Mouse (Mus musculus): ENCODE results near the gene Rbm26. TPM values are rescaled to one million over a fixed set of nuclear protein-coding genes. Genes with fewer than 3 reads are reported as not detected.
A peak's percentile ranks its signal among the peaks of the same experiment; 100 is the strongest.

Gene Rbm26
- 80.4 and 89.3 TPM in 2 replicates for total RNA-seq (2017)

DNA sequence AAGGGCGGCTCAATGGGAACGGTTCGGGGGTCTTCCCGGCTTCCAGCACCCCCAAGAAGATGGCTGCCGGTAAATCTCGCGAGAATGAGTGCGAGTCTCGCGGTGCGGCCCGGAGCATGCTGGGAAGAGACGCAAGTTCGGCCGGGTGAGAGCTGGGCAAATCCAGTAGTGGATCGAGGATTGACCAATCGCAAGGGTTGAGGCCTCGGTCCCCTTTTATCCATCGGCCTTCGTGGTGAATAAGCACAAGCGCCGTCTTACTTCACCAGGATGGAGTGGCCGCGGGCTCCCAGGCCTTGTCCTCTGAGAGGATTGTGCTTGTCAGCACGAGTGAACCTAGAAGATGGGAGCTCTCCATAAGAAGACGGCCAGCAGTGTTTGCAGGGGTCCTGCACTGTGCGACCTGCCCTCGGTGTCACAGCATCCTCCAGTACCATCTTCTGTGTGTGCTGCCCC lies at the start of gene Rbm26:
TSS of gene Rbm26 (minus strand) at position 90 of the 456 bp plus-strand sequence.
- peak; percentile 94 for ATAC-seq (replicated peaks; ENCODE audit: low read depth, poor library complexity, severe bottlenecking)

DNA sequence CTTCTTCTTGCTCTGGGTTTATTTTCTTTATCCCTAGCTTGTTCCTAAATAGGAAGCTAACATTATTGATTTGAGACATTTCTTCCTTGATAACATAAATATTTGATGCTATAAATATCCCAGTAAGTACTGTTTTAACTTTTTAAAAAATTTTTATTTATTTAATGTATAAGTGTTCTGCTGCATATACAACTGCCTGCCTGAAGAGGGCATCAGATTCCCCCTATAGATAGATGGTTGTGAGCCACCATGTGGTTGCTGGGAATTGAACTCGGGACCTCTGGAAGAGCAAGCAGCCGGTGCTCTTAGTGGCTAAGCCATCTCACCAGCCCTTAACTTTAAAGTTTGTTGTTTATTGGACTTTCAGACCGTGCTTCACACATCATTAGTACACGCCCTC lies 48.7 kb upstream of the Rbm26 start:
- no peak for ATAC-seq (replicated peaks; ENCODE audit: low read depth, poor library complexity, severe bottlenecking)

DNA sequence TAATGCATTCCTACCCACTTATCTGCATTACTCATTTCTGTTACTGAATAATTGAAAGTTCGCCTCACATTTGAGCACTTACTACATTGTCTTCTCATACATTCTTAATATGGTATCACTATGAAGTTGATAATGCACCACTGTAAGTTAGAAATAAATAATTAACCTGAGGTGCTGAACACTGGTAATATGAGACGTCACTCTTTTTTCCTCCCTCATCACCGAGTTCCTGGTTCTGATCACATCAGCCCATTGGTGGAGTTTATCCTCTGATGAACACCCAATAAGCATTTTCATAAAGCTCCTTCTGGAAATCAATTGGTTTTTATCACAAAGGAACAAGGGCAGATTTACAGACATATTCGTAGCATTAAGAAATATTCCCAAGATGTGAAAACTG lies 45.1 kb upstream of the Rbm26 start:
- no peak for ATAC-seq (replicated peaks; ENCODE audit: low read depth, poor library complexity, severe bottlenecking)

DNA sequence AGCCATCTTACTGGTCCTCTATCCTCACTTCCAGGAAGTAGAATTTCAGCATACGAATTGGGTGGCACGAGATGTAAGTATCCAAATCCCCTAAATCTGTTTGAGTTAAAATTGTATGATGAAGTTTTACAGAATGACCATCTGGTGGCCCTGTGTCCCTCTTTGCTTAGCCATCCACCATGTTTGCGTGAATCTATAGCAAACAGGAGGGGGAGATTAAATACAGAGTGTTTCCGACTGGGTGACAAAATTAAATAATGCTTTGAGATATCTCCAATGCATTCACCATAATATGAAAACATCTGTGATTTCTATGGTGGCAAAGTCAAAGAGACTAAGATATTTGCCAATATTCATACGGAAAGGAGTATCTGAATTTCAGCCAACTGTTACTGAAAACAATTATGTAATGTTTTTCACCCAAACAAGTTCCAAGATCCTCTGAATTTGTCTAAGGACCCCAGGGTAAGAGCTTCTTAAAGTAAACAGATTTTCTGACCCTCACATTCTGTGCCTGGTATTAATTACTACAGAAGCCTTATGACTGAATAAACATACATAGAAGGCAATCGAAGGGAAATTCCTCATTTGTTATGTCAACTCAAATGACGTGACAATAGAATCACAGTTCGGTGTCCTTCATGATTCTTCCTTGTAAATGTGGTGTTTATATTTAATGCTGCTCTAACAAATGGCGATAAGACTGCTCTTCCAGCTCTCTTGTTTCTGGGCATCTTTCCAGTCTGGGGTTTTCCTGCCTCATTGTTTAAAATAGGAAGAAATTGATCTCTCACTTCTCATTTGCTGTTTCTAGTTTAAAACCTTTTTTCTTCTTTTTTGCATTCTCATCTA lies 42.6 kb upstream of the Rbm26 start:
- ATAC-seq (replicated peaks; ENCODE audit: low read depth, poor library complexity, severe bottlenecking): no peak

DNA sequence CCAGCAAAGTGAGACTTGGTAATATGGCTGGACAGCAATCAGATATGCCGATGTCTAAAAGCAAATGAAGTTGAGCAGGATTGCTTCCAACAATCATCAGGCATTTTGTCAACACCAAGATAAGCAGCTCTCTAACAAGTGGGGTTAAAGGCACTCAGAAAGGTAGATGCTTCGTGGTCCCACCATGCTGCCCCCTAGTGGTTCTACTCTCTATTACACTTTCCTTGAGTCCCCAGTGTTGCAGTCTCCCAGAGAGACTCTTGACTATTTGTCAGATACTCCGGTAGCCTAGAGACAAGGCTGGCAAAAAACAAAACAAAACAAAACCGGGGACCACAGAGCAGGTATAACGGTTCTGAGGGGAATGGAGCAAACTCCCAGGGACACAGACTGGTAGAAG lies 21.3 kb upstream of the Rbm26 start:
- ATAC-seq (replicated peaks; ENCODE audit: low read depth, poor library complexity, severe bottlenecking): peak; percentile 95

DNA sequence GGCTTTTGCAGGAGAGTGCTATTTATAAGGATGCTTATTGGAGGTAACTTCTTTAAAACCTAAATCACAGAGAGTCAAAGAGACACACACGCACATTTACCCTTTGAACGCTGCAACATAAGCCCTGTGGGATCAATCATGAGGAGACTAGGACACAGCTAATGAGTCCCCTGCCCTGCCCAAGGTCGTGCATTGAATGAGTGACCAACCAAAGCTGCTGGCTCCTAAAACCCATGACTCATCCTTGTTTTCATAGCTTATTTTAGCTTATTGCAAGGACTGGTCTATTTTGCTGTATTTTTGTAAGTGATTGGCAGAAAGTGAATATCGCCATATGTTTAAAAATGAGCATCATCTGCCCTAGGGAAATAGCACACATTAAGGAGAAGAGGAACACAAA lies 17.6 kb upstream of the Rbm26 start:
- ATAC-seq (replicated peaks; ENCODE audit: low read depth, poor library complexity, severe bottlenecking): no peak

DNA sequence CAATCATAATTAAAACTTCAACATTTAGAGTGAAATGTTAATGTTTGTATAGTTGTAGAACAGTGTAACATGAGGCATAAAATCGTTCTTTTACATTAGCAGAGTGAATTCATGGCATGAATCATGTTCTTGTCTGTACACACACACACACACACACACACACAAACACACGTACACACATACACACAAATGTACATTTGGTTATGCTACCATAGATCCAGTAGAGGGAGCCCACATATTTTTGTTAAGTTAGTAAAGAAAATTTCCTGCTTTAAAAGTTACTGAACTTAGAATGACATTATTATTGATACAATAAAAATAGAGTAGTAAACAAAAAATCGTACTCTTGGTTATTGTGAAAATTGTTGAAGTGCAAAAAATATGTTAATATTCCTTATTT lies 7.7 kb upstream of the Rbm26 start:
- no peak for ATAC-seq (replicated peaks; ENCODE audit: low read depth, poor library complexity, severe bottlenecking)

DNA sequence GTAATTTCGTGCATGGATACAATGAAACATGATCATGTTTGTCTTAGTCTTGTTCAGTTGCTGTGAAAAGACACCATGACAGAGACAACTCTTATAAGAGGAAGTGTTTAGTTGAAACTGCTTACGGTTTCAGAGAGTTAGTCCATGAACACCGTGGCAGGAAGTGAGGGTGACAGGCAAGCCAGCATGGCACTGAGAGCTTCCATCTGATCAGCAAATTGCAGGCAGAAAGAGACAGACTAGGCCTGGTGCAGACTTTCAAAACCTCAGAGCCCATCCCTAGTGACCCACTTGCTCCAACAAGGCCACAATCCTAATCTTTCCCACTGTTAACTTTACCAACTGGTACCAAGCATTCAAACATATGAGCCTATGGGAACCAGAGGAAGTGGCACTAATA lies 5.7 kb upstream of the Rbm26 start:
- ATAC-seq (replicated peaks; ENCODE audit: low read depth, poor library complexity, severe bottlenecking): peak; percentile 82

DNA sequence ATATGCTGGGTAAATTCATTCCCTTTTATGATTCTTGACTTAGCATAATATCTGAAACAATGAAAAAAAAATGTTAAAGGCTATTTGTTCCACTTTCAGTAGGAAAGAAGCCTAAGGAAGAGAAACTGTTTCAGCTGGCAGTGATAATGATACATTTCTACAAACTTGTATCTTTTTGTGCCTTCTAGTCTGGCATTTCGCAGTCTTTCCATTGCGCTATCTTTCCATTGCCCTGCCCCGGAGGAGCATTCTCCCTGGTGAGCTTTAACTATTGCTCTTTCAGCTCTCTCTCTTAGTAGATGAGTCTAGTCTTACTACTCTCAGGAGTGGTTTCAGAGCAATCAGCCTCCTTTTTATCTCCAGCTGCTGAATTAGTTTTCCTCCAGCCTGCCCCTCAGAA lies 2.6 kb upstream of the Rbm26 start:
- no peak for ATAC-seq (replicated peaks; ENCODE audit: low read depth, poor library complexity, severe bottlenecking)

DNA sequence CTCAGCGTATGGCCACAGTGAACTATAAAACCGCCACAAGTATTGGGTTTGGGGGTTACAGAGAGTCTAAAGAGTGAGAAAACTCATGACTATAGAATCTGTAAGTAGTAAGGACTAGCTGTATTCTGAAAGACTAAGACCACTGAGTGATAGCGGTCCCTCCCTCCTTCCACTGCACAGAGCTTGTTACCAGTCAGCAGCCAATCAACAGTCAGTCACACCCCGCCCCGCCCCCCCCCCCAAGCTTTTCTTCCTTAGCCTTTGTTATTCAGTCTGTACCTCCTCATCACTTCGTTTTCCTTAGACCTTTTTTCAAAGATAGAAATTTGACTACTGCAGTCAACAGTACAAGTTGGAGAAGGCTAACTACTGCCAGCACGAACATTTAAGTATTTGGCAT lies 1.9 kb upstream of the Rbm26 start:
- no peak for ATAC-seq (replicated peaks; ENCODE audit: low read depth, poor library complexity, severe bottlenecking)

DNA sequence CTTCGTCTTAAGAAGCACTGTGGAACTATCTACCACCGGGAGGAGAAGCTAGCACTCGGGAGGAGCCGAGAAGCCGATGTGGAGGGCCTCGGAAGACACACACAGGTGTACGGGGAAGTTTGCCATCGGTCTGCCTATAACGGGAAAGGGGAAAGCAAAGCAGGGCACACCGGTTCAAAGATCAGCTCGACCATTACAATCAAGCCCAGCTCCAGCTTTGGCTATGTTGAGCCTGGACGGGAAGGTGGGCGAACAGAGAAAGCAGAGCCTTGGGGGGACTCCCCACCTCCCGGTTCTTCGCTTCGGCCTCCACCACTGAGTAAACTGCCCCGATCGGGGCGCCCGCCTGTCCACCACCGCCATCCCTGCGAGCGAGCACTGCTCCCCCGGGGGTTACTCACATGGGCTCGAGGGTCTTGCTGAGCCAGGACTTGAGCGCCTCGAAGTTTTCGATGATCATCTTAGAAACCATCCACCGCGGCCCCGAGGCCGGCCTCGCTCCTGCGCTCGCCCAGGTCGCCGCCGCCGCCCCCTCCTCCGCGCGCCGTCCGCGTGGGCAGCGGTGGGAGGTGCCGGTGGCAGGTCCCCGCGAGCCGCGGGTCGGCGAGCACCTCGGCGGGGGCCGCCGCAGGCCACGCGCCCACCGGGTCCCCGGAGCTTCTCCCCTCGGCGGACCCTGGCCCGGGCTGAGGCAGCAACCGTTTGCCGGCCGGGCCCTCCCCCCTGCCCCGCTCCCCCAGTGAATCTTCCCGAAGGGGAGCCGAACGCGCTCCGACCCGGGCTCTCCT lies 552 bp downstream of the Rbm26 start:
- ATAC-seq (replicated peaks; ENCODE audit: low read depth, poor library complexity, severe bottlenecking): peak; percentile 31

DNA sequence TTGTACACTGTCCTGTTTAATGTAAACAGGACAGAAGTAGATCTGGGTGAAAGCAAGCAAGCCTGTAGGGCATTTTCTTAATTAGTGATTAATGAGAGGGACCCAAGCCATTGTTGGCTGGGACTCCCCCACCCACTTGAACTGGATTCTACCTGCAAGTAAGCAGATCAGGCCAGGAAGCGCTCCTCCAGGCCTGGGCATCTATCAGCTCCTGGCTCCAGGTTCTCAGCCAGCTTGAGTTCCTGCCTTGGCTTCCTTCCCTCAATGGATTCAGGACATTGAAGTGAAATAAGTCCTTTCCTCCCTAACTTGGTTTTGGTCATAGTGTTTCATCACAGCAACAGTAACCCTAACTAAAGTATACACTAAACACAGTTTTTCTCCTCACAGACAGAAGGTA lies 9.9 kb downstream of the Rbm26 start:
- ATAC-seq (replicated peaks; ENCODE audit: low read depth, poor library complexity, severe bottlenecking): no peak

DNA sequence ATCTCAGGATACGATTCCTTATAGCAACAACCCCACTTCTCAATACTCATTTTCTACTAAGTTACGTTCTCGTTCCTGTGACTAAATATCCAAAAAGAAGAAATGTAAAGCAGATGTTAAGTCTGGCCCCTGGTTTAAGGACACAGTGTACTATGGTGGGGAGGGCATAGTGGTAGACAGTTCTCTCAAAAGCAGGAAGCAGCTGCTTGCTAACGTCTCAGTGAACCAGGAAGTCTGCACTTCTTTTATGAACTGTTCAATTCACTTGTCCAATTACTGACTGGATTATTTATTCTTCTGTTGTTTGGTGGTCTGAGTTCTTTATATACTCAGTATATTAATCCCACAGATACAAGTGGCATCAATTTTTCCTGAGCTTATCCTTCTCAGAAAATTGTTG lies 12.3 kb downstream of the Rbm26 start:
- peak; percentile 94 for ATAC-seq (replicated peaks; ENCODE audit: low read depth, poor library complexity, severe bottlenecking)

DNA sequence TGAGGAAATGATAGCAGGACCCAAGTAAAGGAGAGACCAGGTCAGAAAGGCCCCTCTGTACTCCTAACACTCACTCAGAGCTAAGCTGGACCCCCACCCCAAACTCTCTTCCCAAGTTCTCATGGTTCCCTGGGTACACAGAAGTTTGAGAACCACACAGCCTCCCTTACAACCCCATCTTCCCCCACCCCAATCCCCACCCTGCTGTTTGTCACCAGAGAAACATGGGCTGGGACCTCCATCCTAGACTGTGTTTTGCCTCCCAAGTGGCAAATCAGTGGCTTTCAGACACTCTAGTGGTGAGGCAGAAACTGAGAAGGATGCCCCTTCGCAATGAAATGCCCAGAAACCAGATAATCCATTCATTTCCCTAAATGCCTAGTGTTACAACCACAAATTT lies 15.8 kb downstream of the Rbm26 start:
- no peak for ATAC-seq (replicated peaks; ENCODE audit: low read depth, poor library complexity, severe bottlenecking)

DNA sequence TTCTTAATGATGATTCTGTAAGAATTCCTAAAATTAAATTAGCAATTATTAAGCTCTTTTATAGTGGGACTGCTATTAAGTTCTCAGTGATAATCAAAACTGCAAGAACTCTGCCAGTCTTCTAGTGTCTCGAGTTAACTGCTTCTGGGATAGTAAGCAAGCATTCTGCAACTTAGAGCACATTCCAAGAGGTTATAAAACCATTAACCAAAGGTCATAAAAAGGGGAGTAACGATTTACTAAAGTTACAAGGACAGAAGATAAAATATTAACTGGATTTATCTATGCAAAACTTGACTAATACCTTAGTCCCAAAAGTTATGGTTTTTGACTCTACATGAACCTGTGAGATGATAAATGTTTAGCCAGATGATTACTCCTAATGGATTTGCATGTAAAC lies 18.6 kb downstream of the Rbm26 start:
- no peak for ATAC-seq (replicated peaks; ENCODE audit: low read depth, poor library complexity, severe bottlenecking)

DNA sequence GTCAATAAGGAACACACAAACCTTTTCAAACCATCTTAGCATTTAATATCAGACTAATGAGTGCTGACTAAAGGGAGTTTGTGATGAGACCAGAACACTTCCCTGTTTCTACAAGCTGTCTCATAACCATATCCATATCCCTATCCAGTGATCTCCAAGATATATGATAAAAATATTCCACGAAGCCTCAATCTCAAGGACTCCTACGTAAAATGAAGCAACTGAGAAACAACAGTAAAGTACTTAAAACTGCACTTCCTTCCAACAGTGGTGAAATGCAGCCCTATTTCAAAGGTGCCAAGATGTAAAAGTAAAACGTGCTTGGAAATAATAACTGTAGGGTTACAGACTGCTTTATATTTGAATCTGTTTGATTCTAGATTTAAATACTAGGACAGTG lies 43.1 kb downstream of the Rbm26 start:
- no peak for ATAC-seq (replicated peaks; ENCODE audit: low read depth, poor library complexity, severe bottlenecking)

DNA sequence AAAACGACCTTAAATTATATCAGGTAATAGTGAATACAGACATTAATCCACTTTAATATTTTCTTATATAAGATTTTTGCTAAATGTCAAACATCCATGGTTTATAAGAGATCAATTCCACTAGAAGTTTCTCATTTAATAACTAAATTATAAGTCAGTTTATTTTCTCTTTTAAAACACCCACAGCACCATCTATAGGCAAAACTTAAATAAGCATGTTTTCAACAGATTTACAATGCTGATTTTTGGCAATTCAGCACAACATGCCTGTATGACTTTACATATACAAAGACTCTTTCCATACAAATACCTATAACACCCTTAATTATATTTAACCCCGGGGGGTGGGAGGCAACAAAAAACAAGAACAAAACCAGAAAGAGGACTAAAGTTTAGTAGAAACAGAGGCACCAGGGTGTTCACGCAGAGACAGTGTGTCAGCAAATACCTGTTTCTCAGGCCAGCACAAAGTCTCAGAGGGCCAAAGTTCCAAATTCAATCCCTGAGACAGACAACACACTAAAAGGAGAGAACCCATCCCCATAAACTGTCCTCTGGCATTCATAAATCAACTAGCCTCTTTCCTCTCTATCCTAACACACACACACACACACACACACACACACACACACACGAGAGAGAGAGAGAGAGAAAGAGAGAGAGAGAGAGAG lies 49.3 kb downstream of the Rbm26 start:
- no peak for ATAC-seq (replicated peaks; ENCODE audit: low read depth, poor library complexity, severe bottlenecking)

DNA sequence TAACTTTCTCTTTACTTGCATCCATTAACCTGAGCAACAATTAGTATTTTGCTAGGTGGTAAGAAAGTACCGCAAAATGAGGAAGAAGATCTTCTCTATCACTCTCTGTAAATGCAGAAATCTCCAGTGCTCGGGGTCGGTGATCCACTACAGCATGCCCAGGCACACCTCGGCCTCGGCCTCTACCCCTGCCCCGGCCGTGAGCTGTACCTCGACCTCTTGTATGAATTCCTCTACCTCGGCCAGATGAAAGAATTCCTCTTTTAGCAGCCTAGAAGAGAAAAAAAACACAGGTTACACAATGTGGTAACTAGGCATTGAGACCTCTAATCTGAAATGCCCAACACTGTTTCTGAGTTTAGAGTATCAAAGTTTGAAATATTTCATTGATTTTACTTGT lies 52.6 kb downstream of the Rbm26 start:
- no peak for ATAC-seq (replicated peaks; ENCODE audit: low read depth, poor library complexity, severe bottlenecking)

DNA sequence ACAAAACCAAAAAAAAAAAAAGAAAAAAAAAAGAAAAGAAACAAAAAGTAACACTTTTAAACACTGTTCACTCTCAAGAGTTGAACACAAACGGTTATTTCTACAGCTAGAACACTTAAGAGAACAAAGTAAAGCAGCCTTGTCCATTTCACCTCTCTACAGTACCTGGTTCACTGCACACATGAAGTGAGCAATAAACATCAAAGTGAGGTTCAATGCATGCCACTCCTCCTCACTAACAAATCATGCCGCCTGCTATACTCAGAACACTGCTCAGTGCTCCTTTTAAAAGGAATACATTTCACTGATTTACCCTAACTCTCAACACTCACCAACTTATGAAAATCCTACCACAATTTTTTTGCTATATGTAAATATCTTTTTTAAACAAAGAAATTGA lies 61.7 kb downstream of the Rbm26 start:
- ATAC-seq (replicated peaks; ENCODE audit: low read depth, poor library complexity, severe bottlenecking): no peak

DNA sequence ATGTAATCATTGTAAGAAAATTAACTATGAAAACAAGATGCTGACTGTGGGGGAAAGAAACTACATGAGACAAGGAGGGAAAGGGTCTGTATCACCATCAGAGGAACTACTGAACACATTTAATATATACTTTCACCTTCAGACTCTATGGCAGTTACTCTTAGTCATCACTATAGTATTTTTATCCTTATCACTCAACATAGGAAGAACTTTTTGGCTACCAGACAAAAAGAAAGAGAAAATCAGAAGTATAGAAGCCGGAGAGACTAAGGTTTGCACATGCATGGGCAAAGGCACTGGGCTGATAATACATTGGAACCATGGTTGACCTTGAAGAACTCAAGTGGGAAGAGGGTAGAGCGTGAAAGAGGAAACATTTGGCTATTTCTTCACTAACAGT lies 70.9 kb downstream of the Rbm26 start:
- no peak for ATAC-seq (replicated peaks; ENCODE audit: low read depth, poor library complexity, severe bottlenecking)

DNA sequence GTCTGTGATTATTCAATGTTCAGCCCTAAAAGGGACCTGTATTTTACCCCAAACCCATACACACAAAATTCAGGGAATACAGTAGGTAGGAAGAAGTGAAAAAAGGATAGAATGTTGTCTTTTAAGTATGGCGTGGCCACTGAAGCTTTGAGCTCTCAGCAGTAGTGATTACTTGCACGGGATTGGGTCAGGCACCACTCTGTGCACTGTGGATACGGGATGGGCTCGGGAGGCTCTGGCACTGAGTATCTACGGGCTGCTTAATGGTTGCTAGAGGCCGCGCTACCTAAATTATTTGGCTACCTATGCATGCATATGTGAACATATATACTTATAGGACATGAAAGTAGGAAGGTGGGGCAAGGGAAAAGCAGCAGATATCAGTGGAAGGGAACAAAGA lies 78.3 kb downstream of the Rbm26 start:
- ATAC-seq (replicated peaks; ENCODE audit: low read depth, poor library complexity, severe bottlenecking): no peak

Data from common myeloid progenitor, adult 5-6 weeks (primary cell).